Mouse (Mus musculus) G1E (cell line): Measurements from ENCODE around the gene Lypd6. TPM values are rescaled to one million over a fixed set of nuclear protein-coding genes. Genes with fewer than 3 reads are reported as not detected.

Source experiments
- ATAC-seq: 2 replicates; pipeline ENCODE4 v1.8.0; 2016; ENCODE audit warnings: mild to moderate bottlenecking; ENCODE audit not compliant: insufficient number of reproducible peaks, poor library complexity, low FRiP score, severe bottlenecking; ENCODE audit errors: extremely low read depth
- DNase-seq: peaks from one replicate; pipeline ENCODE4 v3.0.0; 2012; ENCODE audit warnings: low spot score
- H3K27me3 ChIP-seq: 2 replicates; pipeline ENCODE4 v1.6.1; 2012; ENCODE audit warnings: mild to moderate bottlenecking, low read length, inconsistent platforms; ENCODE audit not compliant: insufficient read depth
- H3K36me3 ChIP-seq: replicated peaks from 2 replicates; pipeline ENCODE3; 2012; ENCODE audit warnings: mild to moderate bottlenecking, inconsistent platforms
- H3K4me1 ChIP-seq: 2 replicates; pipeline ENCODE4 v1.6.1; 2012; ENCODE audit warnings: low read depth, low read length, inconsistent platforms, mixed read lengths; ENCODE audit not compliant: insufficient read depth
- H3K4me3 ChIP-seq: 2 replicates; pipeline ENCODE4 v1.5.1; 2012; ENCODE audit warnings: low read depth, mild to moderate bottlenecking, inconsistent platforms, low read length, moderate library complexity, mixed read lengths
- H3K9me3 ChIP-seq: replicated peaks from 2 replicates; pipeline ENCODE4 v1.6.1; 2012; ENCODE audit warnings: inconsistent platforms
- CTCF ChIP-seq: IDR thresholded peaks from 2 replicates; pipeline ENCODE4 v1.5.1; 2012; ENCODE audit warnings: low read depth, low read length, inconsistent platforms, mixed read lengths
- GATA1 ChIP-seq: IDR thresholded peaks from 2 replicates; pipeline ENCODE4 v1.6.1; 2012; ENCODE audit warnings: borderline replicate concordance, low read length, inconsistent platforms, mixed read lengths
- GATA2 ChIP-seq: IDR thresholded peaks from 2 replicates; pipeline ENCODE4 v1.6.1; 2012; ENCODE audit warnings: low read depth, low read length, inconsistent platforms, borderline replicate concordance
- POLR2AphosphoS5 ChIP-seq: IDR thresholded peaks from 2 replicates; pipeline ENCODE4 v1.6.1; 2012; ENCODE audit warnings: low read depth, low read length, inconsistent platforms; ENCODE audit not compliant: insufficient replicate concordance
- TAL1 ChIP-seq: conservative IDR thresholded peaks from 2 replicates; pipeline ENCODE4 v1.6.1; 2012; ENCODE audit warnings: low read depth, low read length, inconsistent platforms, mixed read lengths
- polyA plus RNA-seq: library from polyadenylated mRNA; stranded (reverse); fragments of >175 nt; gene quantifications from 2 replicates; pipeline ENCODE4 v1.2.3, GENCODE M21; 2012
- total RNA-seq, 2 experiments: library from RNA; stranded (forward) in 1 of 2; stranded (reverse) in 1 of 2; fragments of 200-1000 nt in 1 of 2; fragments of >200 nt in 1 of 2; fragmentation: Nextera tagmentation in 1 of 2; gene quantifications; 2 replicates each; pipeline ENCODE4 v1.2.3; 2014 to 2017

Gene Lypd6
- total and polyA plus RNA-seq, 3 experiments = not detected

- no peak for DNase-seq
- H3K36me3 ChIP-seq = no peaks in the 10 kb centered on the region
- no peaks in the 10 kb centered on the region for H3K27me3 ChIP-seq
- ATAC-seq = no peak
- TF ChIP-seq GATA2 (no peak), POLR2AphosphoS5 (no peak), TAL1 (no peak), GATA1 (no peak), CTCF (no peak)
- H3K4me3 ChIP-seq = no peak overlapping the region
- no peaks in the 10 kb centered on the region for H3K4me1 ChIP-seq
- peaks cover 8% of the 10 kb centered on the region; the same call in 1 of the 2 replicates for H3K9me3 ChIP-seq
Observed at GRCm38 (mm10) chr2:50045841-50046240, 20.4 kb upstream of the Lypd6 start.

- Histone ChIP-seq H3K9me3 (peaks cover 8% of the 10 kb centered on the region; the same call in 1 of the 2 replicates), H3K4me1 (no peaks in the 10 kb centered on the region), H3K4me3 (no peak overlapping the region), H3K36me3 (no peaks in the 10 kb centered on the region), H3K27me3 (no peaks in the 10 kb centered on the region)
- ATAC-seq = no peak
- no peak for TF ChIP-seq POLR2AphosphoS5
- TF ChIP-seq GATA1 = no peak
- TF ChIP-seq GATA2 = no peak
- no peak for TF ChIP-seq CTCF
- no peak for TF ChIP-seq TAL1
- no peak for DNase-seq
Observed at GRCm38 (mm10) chr2:50048442-50048841, 17.8 kb upstream of the Lypd6 start.

- no peak overlapping the region for H3K4me3 ChIP-seq
- no peaks in the 10 kb centered on the region for H3K36me3 ChIP-seq
- TF ChIP-seq CTCF (no peak), GATA2 (no peak), POLR2AphosphoS5 (no peak), GATA1 (no peak), TAL1 (no peak)
- H3K9me3 ChIP-seq = no peaks in the 10 kb centered on the region
- H3K27me3 ChIP-seq = no peaks in the 10 kb centered on the region
- H3K4me1 ChIP-seq = no peaks in the 10 kb centered on the region
- no peak for DNase-seq
- ATAC-seq = no peak
Observed at GRCm38 (mm10) chr2:50053893-50054292, 12.3 kb upstream of the Lypd6 start.

- ATAC-seq = no peak
Observed at GRCm38 (mm10) chr2:50065902-50066245, 355 bp upstream of the Lypd6 start.

GRCm38 (mm10) chr2:50066968-50067315, 713 bp downstream of the Lypd6 start:
- ATAC-seq = no peak
- Histone ChIP-seq H3K27me3 (no peaks in the 10 kb centered on the region; the same call in 1 of the 2 replicates), H3K4me1 (no peaks in the 10 kb centered on the region), H3K9me3 (peaks cover 26% of the 10 kb centered on the region), H3K36me3 (no peaks in the 10 kb centered on the region), H3K4me3 (no peak overlapping the region; the same call in 1 of the 2 replicates)
- TF ChIP-seq GATA1 (no peak), TAL1 (no peak), POLR2AphosphoS5 (no peak), CTCF (no peak), GATA2 (no peak)
- no peak for DNase-seq

More at GRCm38 (mm10) chr2:50065902-50066245, 355 bp upstream of the Lypd6 start:
- Histone ChIP-seq H3K4me3 (no peak overlapping the region), H3K27me3 (no peaks in the 10 kb centered on the region; the same call in 1 of the 2 replicates), H3K4me1 (no peaks in the 10 kb centered on the region), H3K36me3 (no peaks in the 10 kb centered on the region), H3K9me3 (peaks cover 26% of the 10 kb centered on the region)
- no peak for DNase-seq
- TF ChIP-seq CTCF (no peak), GATA1 (no peak), POLR2AphosphoS5 (no peak), GATA2 (no peak), TAL1 (no peak)

- no peak for TF ChIP-seq GATA2
- no peak for TF ChIP-seq POLR2AphosphoS5
- TF ChIP-seq TAL1 = no peak
- H3K4me3 ChIP-seq = no peak overlapping the region
- DNase-seq (no peak), ATAC-seq (no peak)
- peaks cover 35% of the 10 kb centered on the region for H3K9me3 ChIP-seq
- H3K36me3 ChIP-seq = no peaks in the 10 kb centered on the region
- no peaks in the 10 kb centered on the region for H3K4me1 ChIP-seq
- no peaks in the 10 kb centered on the region; the same call in 1 of the 2 replicates for H3K27me3 ChIP-seq
Observed at GRCm38 (mm10) chr2:50069571-50070295, 3.5 kb downstream of the Lypd6 start.

GRCm38 (mm10) chr2:50072158-50072557, 5.9 kb downstream of the Lypd6 start:
- Histone ChIP-seq H3K4me1 (no peaks in the 10 kb centered on the region), H3K9me3 (peaks cover 24% of the 10 kb centered on the region), H3K36me3 (no peaks in the 10 kb centered on the region), H3K4me3 (no peak overlapping the region), H3K27me3 (no peaks in the 10 kb centered on the region)
- TF ChIP-seq POLR2AphosphoS5 (no peak), TAL1 (no peak), GATA1 (no peak), CTCF (no peak), GATA2 (no peak)
- ATAC-seq = no peak
- DNase-seq = no peak
